Mouse (Mus musculus): ENCODE results near the gene St5. TPM values are rescaled to one million over a fixed set of nuclear protein-coding genes. Genes with fewer than 3 reads are reported as not detected.

St5 gene
- polyA plus RNA-seq, 1 experiment: 42.2 TPM

- no peak overlapping the region for H3K4me3 ChIP-seq (ENCODE audit: low read depth, low read length)
- H3K9me3 ChIP-seq (replicated peaks; ENCODE audit: control insufficient read depth, insufficient read depth, low read length, poor library complexity, severe bottlenecking): no peaks in the 10 kb centered on the region
- H3K27me3 ChIP-seq (ENCODE audit: control insufficient read depth, insufficient read depth, low read length, poor library complexity, severe bottlenecking): no peaks in the 10 kb centered on the region
- TF ChIP-seq EP300 (IDR thresholded peaks at IDR 0.05; ENCODE audit: insufficient read depth, low read depth, low read length) (no peak), POLR2A (IDR thresholded peaks at IDR 0.05; ENCODE audit: insufficient read depth, low read length) (no peak), CTCF (IDR thresholded peaks at IDR 0.05; ENCODE audit: low read depth, low read length) (no peak)
- no peak overlapping the region for H3K9ac ChIP-seq (ENCODE audit: low read depth, poor library complexity, severe bottlenecking)
- no peak overlapping the region for H3K27ac ChIP-seq (ENCODE audit: insufficient read depth, low read length)
- no peaks in the 10 kb centered on the region for H3K36me3 ChIP-seq (ENCODE audit: control insufficient read depth, insufficient read depth, low read length, poor library complexity, severe bottlenecking)
- no peaks in the 10 kb centered on the region for H3K4me1 ChIP-seq (ENCODE audit: control insufficient read depth, insufficient read depth, low read length)
These were observed 210.6 kb downstream of the St5 start for GRCm38 (mm10) chr7:109492616-109493318.

GRCm38 (mm10) chr7:109484221-109484620 is 219.2 kb downstream of the St5 start:
- H3K9me3 ChIP-seq (replicated peaks; ENCODE audit: control insufficient read depth, insufficient read depth, low read length, poor library complexity, severe bottlenecking): no peaks in the 10 kb centered on the region
- H3K36me3 ChIP-seq (ENCODE audit: control insufficient read depth, insufficient read depth, low read length, poor library complexity, severe bottlenecking): no peaks in the 10 kb centered on the region
- no peaks in the 10 kb centered on the region for H3K4me1 ChIP-seq (ENCODE audit: control insufficient read depth, insufficient read depth, low read length)
- H3K27me3 ChIP-seq (ENCODE audit: control insufficient read depth, insufficient read depth, low read length, poor library complexity, severe bottlenecking): no peaks in the 10 kb centered on the region
- no peak overlapping the region for H3K27ac ChIP-seq (ENCODE audit: insufficient read depth, low read length)
- no peak overlapping the region for H3K4me3 ChIP-seq (ENCODE audit: low read depth, low read length)
- no peak for TF ChIP-seq CTCF (IDR thresholded peaks at IDR 0.05; ENCODE audit: low read depth, low read length)
- no peak for TF ChIP-seq POLR2A (IDR thresholded peaks at IDR 0.05; ENCODE audit: insufficient read depth, low read length)
- TF ChIP-seq EP300 (IDR thresholded peaks at IDR 0.05; ENCODE audit: insufficient read depth, low read depth, low read length): no peak
- no peak overlapping the region for H3K9ac ChIP-seq (ENCODE audit: low read depth, poor library complexity, severe bottlenecking)

GRCm38 (mm10) chr7:109480765-109481197 is 222.6 kb downstream of the St5 start:
- TF ChIP-seq POLR2A (IDR thresholded peaks at IDR 0.05; ENCODE audit: insufficient read depth, low read length): no peak
- TF ChIP-seq CTCF (IDR thresholded peaks at IDR 0.05; ENCODE audit: low read depth, low read length): no peak
- TF ChIP-seq EP300 (IDR thresholded peaks at IDR 0.05; ENCODE audit: insufficient read depth, low read depth, low read length): no peak
- no peaks in the 10 kb centered on the region for H3K4me1 ChIP-seq (ENCODE audit: control insufficient read depth, insufficient read depth, low read length)
- no peaks in the 10 kb centered on the region for H3K9me3 ChIP-seq (replicated peaks; ENCODE audit: control insufficient read depth, insufficient read depth, low read length, poor library complexity, severe bottlenecking)
- no peak overlapping the region for H3K4me3 ChIP-seq (ENCODE audit: low read depth, low read length)
- no peak overlapping the region for H3K9ac ChIP-seq (ENCODE audit: low read depth, poor library complexity, severe bottlenecking)
- no peak overlapping the region for H3K27ac ChIP-seq (ENCODE audit: insufficient read depth, low read length)
- no peaks in the 10 kb centered on the region for H3K27me3 ChIP-seq (ENCODE audit: control insufficient read depth, insufficient read depth, low read length, poor library complexity, severe bottlenecking)
- no peaks in the 10 kb centered on the region for H3K36me3 ChIP-seq (ENCODE audit: control insufficient read depth, insufficient read depth, low read length, poor library complexity, severe bottlenecking)

GRCm38 (mm10) chr7:109477926-109478325 is 225.5 kb downstream of the St5 start:
- Histone ChIP-seq H3K4me1 (ENCODE audit: control insufficient read depth, insufficient read depth, low read length) (no peaks in the 10 kb centered on the region), H3K27me3 (ENCODE audit: control insufficient read depth, insufficient read depth, low read length, poor library complexity, severe bottlenecking) (no peaks in the 10 kb centered on the region), H3K27ac (ENCODE audit: insufficient read depth, low read length) (no peak overlapping the region), H3K9me3 (replicated peaks; ENCODE audit: control insufficient read depth, insufficient read depth, low read length, poor library complexity, severe bottlenecking) (no peaks in the 10 kb centered on the region), H3K4me3 (ENCODE audit: low read depth, low read length) (no peak overlapping the region), H3K9ac (ENCODE audit: low read depth, poor library complexity, severe bottlenecking) (no peak overlapping the region), H3K36me3 (ENCODE audit: control insufficient read depth, insufficient read depth, low read length, poor library complexity, severe bottlenecking) (no peaks in the 10 kb centered on the region)
- TF ChIP-seq CTCF (IDR thresholded peaks at IDR 0.05; ENCODE audit: low read depth, low read length) (no peak), POLR2A (IDR thresholded peaks at IDR 0.05; ENCODE audit: insufficient read depth, low read length) (no peak), EP300 (IDR thresholded peaks at IDR 0.05; ENCODE audit: insufficient read depth, low read depth, low read length) (no peak)

Other genes with a start within 250 kb of the St5 start
- gene Trim66, start 195.5 kb downstream of the St5 start, polyA plus RNA-seq (2011; ENCODE audit: insufficient read depth, insufficient read length, low read depth, missing spikeins): 0.30 and 0.63 TPM in 2 replicates
- gene Rpl27a, start 184.5 kb downstream of the St5 start, polyA plus RNA-seq (2011; ENCODE audit: insufficient read depth, insufficient read length, low read depth, missing spikeins): 640 and 699 TPM in 2 replicates
- 21.5 and 25.1 TPM in 2 replicates for gene Akip1, start 85 bp upstream of the St5 start, polyA plus RNA-seq (2011; ENCODE audit: insufficient read depth, insufficient read length, low read depth, missing spikeins)
- not detected in 2 replicates for gene BC051019, start 20.2 kb upstream of the St5 start, polyA plus RNA-seq (2011; ENCODE audit: insufficient read depth, insufficient read length, low read depth, missing spikeins)
- not detected in 2 replicates for gene Ascl3, start 28.1 kb upstream of the St5 start, polyA plus RNA-seq (2011; ENCODE audit: insufficient read depth, insufficient read length, low read depth, missing spikeins)
- gene Tmem9b, start 49.3 kb upstream of the St5 start, polyA plus RNA-seq (2011; ENCODE audit: insufficient read depth, insufficient read length, low read depth, missing spikeins): 13.8 and 14.5 TPM in 2 replicates
- 0.85 and 1.6 TPM in 2 replicates for gene Nrip3, start 78.4 kb upstream of the St5 start, polyA plus RNA-seq (2011; ENCODE audit: insufficient read depth, insufficient read length, low read depth, missing spikeins)
- 0.22 and 0.87 TPM in 2 replicates for gene Scube2, start 162.1 kb upstream of the St5 start, polyA plus RNA-seq (2011; ENCODE audit: insufficient read depth, insufficient read length, low read depth, missing spikeins)

Data from ES-Bruce4 (cell line).